Mouse (Mus musculus): Measurements from ENCODE around the gene Sox5.

DNA sequence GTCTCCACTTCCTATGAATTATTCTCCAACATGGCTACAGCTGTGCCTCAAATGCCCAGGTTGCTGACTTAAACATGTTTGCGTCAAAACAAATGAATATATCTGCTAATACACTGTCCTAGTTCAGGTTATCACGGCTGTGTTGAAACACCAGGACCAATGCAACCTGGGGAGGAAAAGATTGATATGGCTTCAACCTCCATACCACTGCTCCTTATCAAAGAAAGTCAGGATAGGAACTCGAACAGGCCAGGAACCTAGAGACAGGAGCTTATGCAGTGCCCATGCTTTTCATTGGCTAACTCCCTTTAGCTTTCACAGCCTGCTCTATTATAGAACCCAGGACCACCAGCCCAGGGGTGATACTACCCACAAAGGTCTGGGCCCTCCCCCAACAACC lies 606.2 kb downstream of the Sox5 start:
- TF ChIP-seq CTCF (IDR thresholded peaks at IDR 0.05; ENCODE audit: borderline replicate concordance, insufficient read depth, low read length) (no peak), POLR2A (IDR thresholded peaks at IDR 0.05; ENCODE audit: low read depth, low read length) (no peak)

All from embryonic fibroblast, embryonic 13.5 days (primary cell).